Mouse (Mus musculus): ENCODE results near the gene Ccdc141.
A peak's percentile ranks its signal among the peaks of the same experiment; 100 is the strongest.

Gene Ccdc141

GRCm38 (mm10) chr2:76977650-76978049 is 192.8 kb downstream of the Ccdc141 start:
- no peak for DNase-seq (ENCODE audit: low spot score)

GRCm38 (mm10) chr2:76972051-76972450 is 198.4 kb downstream of the Ccdc141 start:
- no peak for DNase-seq (ENCODE audit: low spot score)

GRCm38 (mm10) chr2:76971069-76971468 is 199.4 kb downstream of the Ccdc141 start:
- no peak for DNase-seq (ENCODE audit: low spot score)

- DNase-seq (ENCODE audit: low spot score) = no peak
These were observed 199.8 kb downstream of the Ccdc141 start for GRCm38 (mm10) chr2:76970669-76971068.

GRCm38 (mm10) chr2:76970204-76970603 is 200.2 kb downstream of the Ccdc141 start:
- DNase-seq (ENCODE audit: low spot score) = no peak

- DNase-seq (ENCODE audit: low spot score) = no peak
These were observed 200.8 kb downstream of the Ccdc141 start for GRCm38 (mm10) chr2:76969637-76970036.

- peak; percentile 15 for DNase-seq (ENCODE audit: low spot score)
These were observed 201.5 kb downstream of the Ccdc141 start for GRCm38 (mm10) chr2:76968919-76969318.

GRCm38 (mm10) chr2:76966582-76966981 is 203.9 kb downstream of the Ccdc141 start:
- DNase-seq (ENCODE audit: low spot score) = no peak

- no peak for DNase-seq (ENCODE audit: low spot score)
These were observed 204.4 kb downstream of the Ccdc141 start for GRCm38 (mm10) chr2:76966013-76966412.

GRCm38 (mm10) chr2:76965542-76965941 is 204.9 kb downstream of the Ccdc141 start:
- no peak for DNase-seq (ENCODE audit: low spot score)

- DNase-seq (ENCODE audit: low spot score) = no peak
These were observed 208.4 kb downstream of the Ccdc141 start for GRCm38 (mm10) chr2:76962045-76962432.

GRCm38 (mm10) chr2:76961420-76962044 is 208.9 kb downstream of the Ccdc141 start:
- DNase-seq (ENCODE audit: low spot score) = no peak
